Mouse (Mus musculus) megakaryocyte, adult 5-6 weeks (primary cell): ENCODE data around the gene Pid1. TPM values are rescaled to one million over a fixed set of nuclear protein-coding genes. Genes with fewer than 3 reads are reported as not detected.
"Not testable (repeated sequence)": the region's sequence is repeated elsewhere in the genome, so short reads cannot be mapped to it uniquely, and the experiment has no call there.

Experiments used
- ATAC-seq: 2 replicates; pipeline ENCODE4 v1.8.0; 2016; ENCODE audit warnings: mild to moderate bottlenecking, inconsistent platforms; ENCODE audit not compliant: poor library complexity, severe bottlenecking
- total RNA-seq, 2 experiments: library from RNA; stranded (forward) in 1 of 2; stranded (reverse) in 1 of 2; fragments of 153-499, 151-499 nt in 1 of 2; fragments of 221-1000, 200-1000 nt in 1 of 2; gene quantifications; 2 replicates each; pipeline versions ENCODE4 v1.2.3 to v1.2.4; 2015 to 2017

Gene Pid1
- total RNA-seq, 2 experiments from 2014 or later, result 113 to 132 TPM

- no peak for ATAC-seq
These were observed 2.6 kb downstream of the Pid1 start for GRCm38 (mm10) chr1:84361389-84361788.

- ATAC-seq, result peak; percentile 66
These were observed 4.1 kb downstream of the Pid1 start for GRCm38 (mm10) chr1:84359611-84360500.

- no peak for ATAC-seq
These were observed 6.8 kb downstream of the Pid1 start for GRCm38 (mm10) chr1:84357216-84357615.

- peak; percentile 98 for ATAC-seq
These were observed 13.7 kb downstream of the Pid1 start for GRCm38 (mm10) chr1:84350262-84350661.

- ATAC-seq, result no peak
These were observed 16.0 kb downstream of the Pid1 start for GRCm38 (mm10) chr1:84347796-84348476.

GRCm38 (mm10) chr1:84332797-84333196 is 31.2 kb downstream of the Pid1 start:
- ATAC-seq, result not testable (repeated sequence)

- ATAC-seq, result not testable (repeated sequence)
These were observed 32.1 kb downstream of the Pid1 start for GRCm38 (mm10) chr1:84331861-84332260.

- no peak for ATAC-seq
These were observed 38.7 kb downstream of the Pid1 start for GRCm38 (mm10) chr1:84325309-84325708.

- peak; percentile 17; the same call in 1 of the 2 replicates for ATAC-seq
These were observed 42.7 kb downstream of the Pid1 start for GRCm38 (mm10) chr1:84321327-84321726.

- ATAC-seq, result peak; percentile 29
These were observed 45.4 kb downstream of the Pid1 start for GRCm38 (mm10) chr1:84318569-84318968.

- ATAC-seq, result peak; percentile 90
These were observed 46.2 kb downstream of the Pid1 start for GRCm38 (mm10) chr1:84317827-84318226.

GRCm38 (mm10) chr1:84309966-84310460 is 54.0 kb downstream of the Pid1 start:
- no peak for ATAC-seq

- ATAC-seq, result no peak
These were observed 58.1 kb downstream of the Pid1 start for GRCm38 (mm10) chr1:84305713-84306421.

GRCm38 (mm10) chr1:84302788-84303187 is 61.2 kb downstream of the Pid1 start:
- peak; percentile 97 for ATAC-seq

GRCm38 (mm10) chr1:84299719-84300118 is 64.3 kb downstream of the Pid1 start:
- ATAC-seq, result no peak

GRCm38 (mm10) chr1:84286682-84287111 is 77.3 kb downstream of the Pid1 start:
- ATAC-seq, result peak; percentile 74

GRCm38 (mm10) chr1:84285620-84286019 is 78.4 kb downstream of the Pid1 start:
- no peak for ATAC-seq

GRCm38 (mm10) chr1:84284293-84285068 is 79.5 kb downstream of the Pid1 start:
- ATAC-seq, result peak; percentile 74

GRCm38 (mm10) chr1:84283119-84283518 is 80.9 kb downstream of the Pid1 start:
- ATAC-seq, result no peak

GRCm38 (mm10) chr1:84280171-84280570 is 83.8 kb downstream of the Pid1 start:
- ATAC-seq, result no peak
